Mouse (Mus musculus): ENCODE results near the gene Snx22.

- TF ChIP-seq CTCF (IDR thresholded peaks at IDR 0.05) (no peak), EP300 (IDR thresholded peaks at IDR 0.05) (no peak)
These were observed 47.4 kb upstream of the Snx22 start for GRCm38 (mm10) chr9:66116890-66117289.
